Mouse (Mus musculus) lung, adult 2 months (tissue): ENCODE data around the gene Hsph1.

Experiments
- CTCF ChIP-seq: fragments of 200-500 bp; IDR thresholded peaks from 2 replicates; pipeline ENCODE4 v1.5.1; 2011; ENCODE audit warnings: mild to moderate bottlenecking, low read length, control low read depth; ENCODE audit not compliant: insufficient read depth
- POLR2A ChIP-seq: fragments of 200-500 bp; IDR thresholded peaks from 2 replicates; pipeline ENCODE4 v1.6.1; 2011; ENCODE audit warnings: low read depth, mild to moderate bottlenecking, control low read depth, low read length, borderline replicate concordance; ENCODE audit errors: extremely low read depth

GRCm38 (mm10) chr5:149634409-149635035 lies 1.7 kb downstream of the Hsph1 start:
- TF ChIP-seq POLR2A (no peak), CTCF (no peak)
